Mouse (Mus musculus) adrenal gland, postnatal 25 days (tissue): ENCODE measurements around the gene Wdr77. TPM values are rescaled to one million over a fixed set of nuclear protein-coding genes. Genes with fewer than 3 reads are reported as not detected.
"Not testable (repeated sequence)": the region's sequence is repeated elsewhere in the genome, so short reads cannot be mapped to it uniquely, and the experiment has no call there.

Source experiments
- DNase-seq: peaks from one replicate; pipeline ENCODE4 v3.0.0; 2021; ENCODE audit warnings: mixed read lengths
- long read RNA-seq: library from polyadenylated mRNA; stranded (forward); transcript quantifications from one replicate; pipeline ENCODE4 v2.0.0, GENCODE M21; 2021
- total RNA-seq: library from RNA; stranded (reverse); gene quantifications from 2 replicates; pipeline ENCODE4 v1.2.3, GENCODE M21; 2021

Gene Wdr77
- total RNA-seq = 63.9 and 69.2 TPM in 2 replicates
- long read RNA-seq, transcript Wdr77-201 (10 exons, 3,682 nt) = major isoform, 68 of 76 reads
- long read RNA-seq, partial matches to known transcripts = 3 of 76 reads
- long read RNA-seq, other reads (novel, unspliced or antisense) = 5 of 76 reads

DNA sequence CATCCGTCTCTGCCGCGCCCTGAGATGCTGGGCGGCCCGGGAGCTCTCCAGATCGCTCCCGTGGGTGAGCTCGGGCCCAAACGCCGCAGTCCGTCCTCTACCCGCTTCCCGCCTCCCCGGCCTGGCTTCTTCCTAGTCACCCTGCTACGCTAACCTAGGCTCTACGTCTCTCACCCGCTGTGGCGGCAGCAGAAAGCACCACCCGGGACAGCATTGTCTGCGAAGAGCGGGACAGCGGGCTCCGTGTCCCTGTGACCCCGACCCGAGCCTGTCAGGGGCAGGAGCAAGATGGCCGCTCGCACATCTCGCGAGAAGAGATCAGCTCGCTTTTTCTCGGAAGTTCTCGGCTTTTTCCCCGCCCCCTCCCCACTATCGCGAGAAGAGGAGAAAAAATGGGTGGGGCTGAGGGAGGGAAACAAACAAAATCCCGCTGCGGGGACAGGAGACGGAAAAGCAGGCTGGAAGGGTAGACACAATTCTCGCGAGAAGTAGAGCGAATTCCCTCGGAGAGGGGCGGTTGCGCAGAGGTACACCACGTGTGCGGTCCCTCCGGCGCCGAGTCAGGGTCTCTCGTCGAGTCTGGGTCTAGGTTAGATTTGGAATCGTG lies at the start of gene Wdr77:
Gene Wdr77, plus strand, starts transcription at position 396 of the 607 bp plus-strand sequence.
- peak; percentile 94 for DNase-seq

DNA sequence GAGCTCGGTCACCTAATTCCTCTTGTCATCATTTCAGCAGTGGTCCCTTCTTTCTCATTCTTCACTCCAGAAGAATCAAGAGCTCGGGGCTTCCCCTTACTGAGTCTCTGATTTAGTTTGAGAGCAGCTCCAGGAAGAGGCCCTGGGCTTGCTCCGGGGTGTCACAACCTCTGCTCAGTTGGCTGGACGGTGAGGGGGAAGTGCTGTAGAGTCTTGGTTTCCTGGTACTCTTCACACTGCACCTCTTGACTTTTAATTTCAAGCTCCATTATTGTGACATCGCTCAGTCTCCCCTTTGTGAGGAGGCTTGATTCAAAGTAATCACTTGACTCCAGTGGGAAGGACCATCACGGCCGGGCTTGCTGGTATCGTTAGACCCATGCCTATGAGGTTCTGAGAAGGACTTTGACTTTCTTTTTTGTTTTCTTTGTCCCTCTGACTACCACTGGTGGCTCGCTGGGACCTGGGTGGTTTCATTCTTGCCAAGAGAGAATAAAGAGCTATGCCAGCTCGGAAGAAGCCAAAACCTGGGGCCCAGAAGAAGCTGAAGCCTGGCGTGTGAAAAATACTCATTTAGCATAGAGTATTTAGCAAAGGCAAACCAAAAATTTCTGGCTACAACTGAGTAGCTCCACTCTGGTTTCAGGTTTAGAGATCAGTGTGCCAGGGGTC lies 48.5 kb upstream of the Wdr77 start:
- DNase-seq = no peak

DNA sequence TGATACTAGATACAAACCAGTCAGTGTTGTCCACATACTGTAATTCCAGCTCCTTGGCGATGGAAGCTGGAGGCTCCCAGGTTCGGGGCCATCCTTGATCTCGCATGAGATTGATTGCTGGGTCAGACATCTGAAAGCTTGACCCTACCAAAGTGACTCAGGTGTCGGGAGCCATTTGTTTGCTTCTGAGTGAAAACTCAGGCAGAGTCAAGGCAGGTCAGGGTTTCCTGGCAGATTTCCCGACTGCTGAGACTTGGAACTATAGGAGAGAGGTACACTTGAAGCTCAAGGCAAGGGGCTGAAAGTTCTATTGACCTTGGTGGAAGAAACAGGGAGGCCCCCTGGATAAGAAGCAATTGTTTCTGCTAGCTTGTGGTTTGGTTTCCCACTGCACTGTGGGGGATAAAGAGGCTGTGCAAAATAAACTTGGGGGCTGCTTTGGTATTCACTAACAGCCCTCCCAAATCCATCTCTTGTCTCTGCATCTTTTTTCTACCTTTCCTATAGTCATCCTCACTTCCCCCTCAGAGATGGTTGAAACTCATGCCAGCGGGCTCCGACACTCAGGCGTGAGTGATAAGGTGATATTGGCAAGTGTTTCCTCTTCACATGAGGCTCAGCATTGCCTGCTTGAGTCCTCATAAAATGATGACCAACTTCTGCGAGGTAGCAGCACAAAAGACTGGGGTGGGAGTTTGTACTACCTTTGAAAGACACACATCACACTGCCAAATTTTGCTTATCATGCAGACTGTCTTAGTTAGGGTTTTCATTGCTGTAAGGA lies 46.9 kb upstream of the Wdr77 start:
- DNase-seq = no peak

DNA sequence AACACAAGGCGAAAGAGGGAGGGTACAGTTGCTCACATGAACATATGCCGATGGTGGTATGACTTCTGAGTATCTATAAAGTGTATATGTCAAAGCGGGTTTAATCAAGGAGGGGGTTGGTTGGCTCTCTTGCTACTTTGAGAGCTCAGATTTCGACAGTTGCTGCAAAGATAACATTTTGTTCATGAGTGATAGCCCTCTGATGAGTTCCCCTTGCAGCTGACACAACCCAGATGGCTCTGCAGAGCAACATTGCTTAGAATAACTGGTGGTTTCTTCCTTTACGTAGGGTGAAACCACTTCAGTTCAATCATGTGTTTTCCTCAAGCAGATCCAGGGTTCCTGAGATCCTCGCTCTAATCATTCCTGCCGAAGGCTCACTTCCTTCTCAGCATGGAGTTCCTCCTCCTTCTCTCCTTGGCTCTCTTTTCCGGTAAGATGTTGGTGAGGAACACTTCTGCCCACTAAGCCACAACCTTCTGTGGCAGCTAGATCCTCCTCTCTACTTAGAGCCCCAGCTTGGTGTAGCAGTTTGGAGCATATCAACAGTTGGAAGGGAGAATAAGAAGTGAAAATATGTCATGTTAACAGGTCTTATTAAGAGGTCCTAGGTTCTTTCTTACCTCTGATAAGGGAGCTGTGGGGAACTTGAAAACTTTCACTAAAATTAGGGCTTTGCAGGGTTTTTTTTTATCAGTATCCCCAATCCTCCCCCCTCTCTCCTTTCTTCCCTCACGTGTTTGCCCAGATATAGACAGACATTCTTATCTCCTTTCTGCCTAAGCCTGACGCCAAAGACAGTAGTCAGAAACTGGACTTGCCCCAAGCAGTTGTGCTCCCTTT lies 45.1 kb upstream of the Wdr77 start:
- DNase-seq = no peak

DNA sequence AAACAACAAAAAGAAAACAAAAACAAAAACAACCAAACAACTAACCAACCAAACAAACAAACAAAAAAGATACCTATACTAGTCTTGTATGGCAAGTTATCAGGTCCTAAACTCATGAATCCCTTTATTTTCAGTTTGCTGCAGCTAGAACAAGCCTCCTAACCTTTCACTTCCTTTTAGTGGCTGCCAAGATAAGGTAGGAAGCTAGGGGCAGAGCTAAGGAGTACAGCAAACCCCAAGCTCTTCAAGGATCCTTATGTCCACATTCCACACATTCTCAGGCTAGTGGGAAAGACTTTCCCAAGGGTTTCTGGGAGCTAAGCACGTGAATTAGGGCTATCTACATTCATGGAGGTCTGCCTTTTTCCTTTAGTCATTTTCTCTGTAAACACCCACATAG lies 43.9 kb upstream of the Wdr77 start:
- DNase-seq = no peak

DNA sequence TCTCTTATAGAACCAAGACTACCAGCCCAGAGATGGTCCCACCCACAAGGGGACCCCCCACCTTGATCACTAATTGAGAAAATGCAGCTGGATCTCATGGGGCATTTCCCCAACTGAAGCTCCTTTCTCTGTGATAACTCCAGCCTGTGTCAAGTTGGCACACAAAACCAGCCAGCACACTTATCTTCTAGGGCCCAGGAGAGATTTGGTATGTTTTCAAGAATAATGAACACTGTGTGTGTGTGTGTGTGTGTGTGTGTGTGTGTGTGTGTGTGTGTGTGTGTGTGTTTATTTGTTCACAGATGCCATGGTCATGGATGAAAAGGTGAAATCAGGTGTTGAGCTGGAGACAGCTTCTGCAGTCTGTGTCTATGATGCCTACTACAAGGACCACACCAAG lies 42.7 kb upstream of the Wdr77 start:
- DNase-seq = not testable (repeated sequence)

DNA sequence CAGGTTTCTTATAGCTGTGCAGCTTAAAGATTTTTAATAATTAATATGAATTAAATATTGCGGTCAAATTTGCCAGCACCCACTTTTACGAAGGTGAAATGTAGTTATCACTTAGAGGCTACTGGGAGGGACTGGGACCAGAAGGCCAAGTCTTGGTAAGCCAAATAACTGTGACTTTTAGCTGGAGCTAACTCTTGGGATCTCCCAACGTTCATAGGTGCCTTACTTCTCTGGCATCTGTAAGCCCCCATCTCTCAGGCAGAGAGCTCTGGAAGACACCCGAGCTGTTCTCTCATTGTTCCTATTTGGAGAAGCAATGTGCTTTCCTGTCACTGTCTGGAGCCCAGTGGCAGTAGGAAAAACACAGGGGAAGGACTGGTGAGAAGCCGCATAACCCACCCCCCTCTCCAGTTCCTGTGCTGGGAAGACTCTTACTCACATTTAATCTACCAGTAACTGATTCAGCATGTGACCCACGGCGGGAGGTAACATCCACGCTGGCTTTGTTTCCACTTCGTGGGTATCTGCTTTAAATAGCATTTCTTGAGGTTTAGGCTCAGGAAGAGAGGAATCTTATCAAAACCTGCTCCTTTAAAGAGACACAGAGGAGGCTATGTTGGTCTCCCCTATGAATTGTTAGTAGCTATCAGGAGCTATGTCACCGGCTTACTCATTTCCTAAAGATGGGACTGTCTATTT lies 41.4 kb upstream of the Wdr77 start:
- DNase-seq = no peak

DNA sequence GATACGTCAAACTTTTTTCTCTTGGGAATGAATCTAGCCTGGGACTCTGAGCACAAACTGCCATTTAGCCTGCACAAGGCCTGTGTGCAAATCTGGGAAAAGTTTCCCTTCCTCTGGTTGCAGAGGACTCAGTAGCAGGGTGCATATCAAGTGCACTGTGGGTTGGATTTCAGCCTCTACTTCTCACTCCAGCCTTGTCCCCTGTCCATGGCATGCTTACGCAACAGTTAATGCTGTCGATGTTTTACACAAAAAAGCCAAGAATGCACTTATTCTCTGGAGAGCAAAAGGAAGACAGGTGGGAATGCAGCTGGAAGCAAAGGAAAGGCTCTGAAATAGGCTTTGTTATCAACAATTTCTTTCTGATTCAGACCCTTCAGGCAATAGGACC lies 40.8 kb upstream of the Wdr77 start:
- no peak for DNase-seq

DNA sequence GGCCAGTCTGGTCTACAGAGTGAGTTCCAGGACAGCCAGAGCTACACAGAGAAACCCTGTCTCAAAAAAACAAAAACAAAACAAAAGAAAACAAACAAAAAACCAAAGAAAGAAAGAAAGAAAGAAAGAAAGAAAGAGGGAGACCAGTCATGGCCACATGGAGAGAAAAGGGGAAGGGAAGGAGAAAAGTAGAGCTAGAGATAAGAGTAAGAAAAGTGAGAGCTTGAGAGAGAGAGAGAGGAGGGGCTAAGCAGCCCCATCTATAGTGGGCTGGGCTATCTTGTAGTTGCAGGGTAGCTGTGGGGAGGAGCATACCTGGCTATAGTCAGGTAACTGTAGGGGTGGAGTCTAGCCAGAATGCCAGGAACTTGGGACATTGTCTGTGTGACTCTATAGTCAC lies 38.4 kb upstream of the Wdr77 start:
- DNase-seq = not testable (repeated sequence)

DNA sequence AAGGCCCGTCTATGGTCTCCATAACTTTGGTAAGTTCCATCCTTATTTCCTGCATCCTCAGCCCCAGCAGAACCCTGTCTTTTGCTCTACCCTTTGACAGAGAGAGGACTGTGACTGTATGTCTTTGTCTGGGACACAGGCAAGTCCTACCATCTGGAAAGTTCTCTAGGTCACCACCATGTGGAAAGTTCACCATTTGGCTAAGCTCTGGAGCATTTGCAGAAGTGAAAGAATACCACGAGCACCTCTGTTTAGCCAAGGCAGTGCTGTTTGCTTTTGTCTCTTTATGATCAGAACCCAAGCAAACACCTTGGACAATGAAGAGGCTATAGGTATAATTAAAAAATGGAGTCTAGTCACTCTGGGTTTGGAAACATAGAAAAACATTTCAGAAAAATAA lies 37.2 kb upstream of the Wdr77 start:
- no peak for DNase-seq

DNA sequence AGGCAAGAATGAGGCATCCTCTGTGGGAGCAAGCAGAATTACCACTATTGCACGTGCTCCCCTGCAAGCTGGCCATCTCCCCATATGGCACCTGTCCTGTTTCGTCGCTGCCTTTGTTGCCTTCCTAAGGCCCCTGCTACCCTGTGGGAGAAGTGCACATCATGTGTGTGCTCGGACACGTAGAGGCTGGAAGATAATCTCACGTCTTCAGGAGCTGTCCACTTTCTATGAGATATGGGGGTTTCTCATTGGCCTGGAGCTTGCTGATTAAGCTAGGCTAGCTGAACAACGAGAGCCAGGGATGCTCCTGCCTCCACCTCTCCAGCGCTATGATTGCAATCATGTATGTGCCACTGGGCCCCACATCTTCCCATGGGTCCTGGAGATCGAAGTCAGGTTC lies 34.6 kb upstream of the Wdr77 start:
- no peak for DNase-seq

DNA sequence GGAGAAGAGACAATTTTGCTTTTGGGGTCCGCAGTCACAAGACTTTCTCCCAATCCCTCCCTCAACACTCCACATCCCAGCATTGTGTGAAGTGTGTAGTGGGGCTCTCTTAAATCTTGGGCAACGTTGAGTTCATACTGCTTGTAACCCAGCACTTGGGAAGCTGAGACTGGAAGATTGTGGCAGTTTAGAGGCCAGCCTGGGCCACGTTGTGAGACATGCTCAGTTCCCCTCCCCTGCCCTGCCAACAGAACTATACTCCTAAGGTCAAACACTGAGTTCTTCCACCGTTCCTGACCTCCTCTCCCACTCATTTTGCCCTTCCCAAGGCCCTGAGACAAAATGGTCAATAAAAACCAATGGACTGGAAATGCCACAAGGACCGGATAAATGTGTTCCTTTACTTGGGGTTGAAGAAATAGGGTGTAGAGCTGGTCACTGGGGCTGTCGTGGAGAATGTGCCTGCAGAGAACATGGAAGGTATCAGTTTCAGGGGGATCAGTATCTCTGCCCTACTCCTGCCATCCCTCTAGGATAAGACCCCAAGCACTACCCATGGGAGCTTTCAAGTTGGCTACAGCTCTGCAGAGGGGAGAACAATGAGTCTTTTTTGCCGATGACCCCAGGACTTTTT lies 31.5 kb upstream of the Wdr77 start:
- DNase-seq = no peak

DNA sequence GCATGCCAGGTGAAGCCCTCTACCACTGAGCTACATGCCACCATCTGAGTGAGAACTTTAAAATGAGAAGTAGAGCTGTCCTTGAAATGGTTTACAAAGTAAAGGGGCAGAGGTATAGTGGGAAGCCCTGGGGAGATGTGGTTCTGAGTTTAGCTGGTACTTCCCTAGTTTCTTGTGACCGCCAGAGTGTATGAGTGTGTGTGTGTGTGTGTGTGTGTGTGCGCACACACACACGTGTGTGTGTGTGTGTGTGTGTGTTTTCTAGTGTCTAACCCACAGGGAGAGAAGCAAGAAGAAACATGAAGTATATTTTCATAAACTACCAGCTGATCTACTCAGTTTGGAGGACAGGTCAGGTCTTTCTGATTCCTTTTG lies 31.0 kb upstream of the Wdr77 start:
- no peak for DNase-seq

DNA sequence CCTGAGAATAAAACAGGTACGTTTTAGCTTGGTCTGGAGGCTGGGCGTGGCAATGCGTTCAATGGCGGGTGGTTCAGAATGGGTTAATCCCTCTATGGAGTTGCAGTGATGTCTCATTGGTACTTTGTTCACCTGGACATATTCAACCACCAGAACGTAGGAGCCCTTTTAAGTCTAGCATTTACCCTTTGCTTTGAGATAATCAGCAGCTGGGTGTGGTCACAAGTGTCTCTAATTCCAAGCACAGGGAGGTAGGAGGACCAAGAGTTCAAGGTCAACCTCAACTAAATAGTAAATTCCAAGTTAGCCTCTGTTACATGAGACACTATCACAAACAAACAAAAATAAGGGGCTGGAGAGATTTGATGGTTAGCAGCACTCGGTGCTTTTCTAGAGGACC lies 30.4 kb upstream of the Wdr77 start:
- no peak for DNase-seq

DNA sequence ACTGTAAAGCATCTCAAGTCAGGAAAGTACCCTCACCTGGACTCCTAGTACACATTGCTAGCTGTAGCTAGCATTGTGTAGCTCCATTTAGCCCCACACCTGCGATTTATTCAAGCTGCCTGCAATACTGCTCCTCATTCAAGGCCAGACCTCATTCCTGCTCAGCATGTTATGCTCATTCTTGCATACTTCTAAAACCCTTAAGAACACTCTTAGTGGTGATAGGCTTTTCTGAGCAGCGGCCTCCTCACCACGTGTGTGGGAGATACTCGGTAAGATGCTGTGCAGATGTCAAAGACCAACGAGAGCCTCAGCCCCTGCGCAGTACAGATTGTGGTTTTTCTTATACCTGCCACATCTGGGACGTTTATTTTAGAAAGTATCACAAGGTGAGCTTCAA lies 29.3 kb upstream of the Wdr77 start:
- DNase-seq = no peak

DNA sequence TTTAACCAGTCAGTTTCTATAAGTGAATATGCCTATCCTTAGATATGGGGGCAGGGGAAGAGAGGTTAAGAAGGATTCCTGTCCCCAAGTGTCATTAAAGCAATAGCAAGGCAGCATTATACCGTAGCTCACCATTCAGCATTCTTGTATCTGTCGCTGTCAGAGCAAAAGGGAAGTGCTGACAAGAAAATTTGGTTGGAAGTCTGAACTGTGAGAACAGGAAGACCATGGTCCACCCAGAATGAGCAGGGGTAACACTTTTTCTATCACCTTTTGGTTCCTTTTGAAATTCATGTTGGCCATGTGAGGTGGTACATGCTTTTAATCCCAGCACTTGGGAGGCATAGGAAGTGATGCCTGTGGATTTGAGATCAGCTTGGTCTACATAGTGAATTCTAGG lies 28.1 kb upstream of the Wdr77 start:
- no peak for DNase-seq

DNA sequence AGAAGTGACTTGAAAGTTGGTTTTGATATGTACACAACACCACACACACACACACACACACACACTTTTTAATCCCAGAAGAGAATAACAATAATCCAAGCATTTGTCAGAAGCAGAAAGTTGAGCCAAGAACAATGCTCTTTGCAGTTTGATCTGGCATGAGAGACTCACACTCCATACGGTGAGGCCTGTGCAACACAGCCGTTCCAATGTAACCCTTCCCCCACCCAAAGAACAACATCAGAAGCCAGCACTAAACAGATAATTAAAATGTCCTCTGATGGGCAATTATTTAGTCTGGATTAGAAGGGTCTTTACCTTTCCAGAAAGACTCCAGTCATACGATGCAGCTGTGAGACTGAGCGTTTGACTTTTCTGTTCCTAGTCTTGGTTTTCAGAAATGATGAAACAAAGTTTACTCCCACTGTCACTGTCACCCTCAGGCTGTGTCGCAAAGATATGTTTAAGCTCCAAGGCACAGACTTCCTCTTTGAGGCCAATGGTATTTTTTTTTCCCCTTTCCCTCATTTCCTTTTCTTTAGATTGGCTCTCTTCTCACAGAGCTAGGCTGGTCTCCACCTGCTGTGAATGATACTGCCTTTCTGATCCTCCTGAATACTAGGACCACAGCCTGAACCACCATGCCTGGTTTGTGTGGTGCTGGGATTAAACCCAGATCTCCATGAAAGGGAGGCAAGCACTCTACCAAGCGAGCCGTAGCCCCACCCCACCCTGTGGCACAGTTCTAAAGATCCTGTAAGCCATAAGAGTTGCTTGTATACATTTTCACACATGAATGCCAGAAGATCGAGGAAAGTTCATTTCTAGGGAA lies 26.7 kb upstream of the Wdr77 start, which contains the start of gene I830077J02Rik:
Gene I830077J02Rik, minus strand, starts transcription at position 425 of the 832 bp plus-strand sequence.
- no peak for DNase-seq

DNA sequence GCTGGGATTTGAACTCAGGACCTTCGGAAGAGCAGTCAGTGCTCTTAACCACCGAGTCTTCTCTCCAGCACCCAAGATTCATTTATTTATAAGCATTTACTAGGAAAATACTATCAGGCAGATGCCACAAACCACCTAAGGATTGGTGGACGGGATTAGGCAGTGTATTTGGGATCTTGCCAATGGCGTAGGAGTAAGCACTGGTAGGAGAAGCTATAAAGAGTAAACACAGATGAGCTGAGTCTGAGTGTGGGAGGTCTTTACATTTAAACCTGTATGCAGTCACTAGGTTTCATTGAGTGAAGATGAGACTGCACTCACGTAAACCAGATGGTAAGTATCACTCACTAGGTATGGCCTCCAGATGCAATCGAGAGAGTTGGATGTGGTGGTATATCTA lies 25.2 kb upstream of the Wdr77 start:
- DNase-seq = no peak

DNA sequence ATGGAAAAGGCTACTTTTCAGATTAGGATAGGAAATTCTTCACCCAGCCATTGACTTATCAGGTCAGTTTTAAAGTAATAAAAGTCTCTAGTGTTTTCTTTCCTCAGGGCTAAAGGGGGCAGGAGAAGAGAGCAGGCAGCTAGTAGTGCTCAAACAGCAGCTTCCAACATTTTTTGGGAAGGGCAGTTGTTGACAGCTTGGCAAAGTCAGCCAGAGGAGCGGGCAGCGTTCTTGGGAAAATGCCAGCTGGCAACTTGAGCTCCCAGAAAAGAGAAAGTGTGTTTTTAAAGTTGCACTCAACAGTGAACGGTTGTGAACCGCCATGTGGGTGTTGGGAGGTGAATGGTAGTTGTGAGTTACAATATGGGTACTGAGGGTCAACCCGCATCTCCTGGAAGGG lies 24.1 kb upstream of the Wdr77 start:
- peak; percentile 68 for DNase-seq

DNA sequence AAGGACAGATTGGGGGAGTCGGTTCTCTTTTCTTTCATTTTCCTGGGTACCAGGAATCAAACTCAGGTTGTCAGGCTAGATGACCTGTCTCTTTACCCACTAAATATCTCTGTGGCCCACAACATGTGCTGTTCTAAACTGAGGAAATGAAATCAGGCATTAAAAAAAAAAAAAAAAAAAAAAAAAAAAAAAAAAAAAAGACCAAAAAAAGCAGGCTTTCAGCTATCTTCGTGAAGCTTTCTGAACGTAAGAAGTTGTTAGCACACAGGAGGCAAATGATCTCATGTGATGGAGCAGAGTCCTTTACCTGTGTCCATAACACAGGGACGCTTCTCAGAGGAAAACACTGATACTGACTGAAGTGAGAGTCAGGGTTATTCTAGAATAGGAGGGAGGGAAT lies 23.1 kb upstream of the Wdr77 start:
- no peak for DNase-seq
